ENCODE assay signal across 22 mouse cellular contexts in genomic region chr14:11934556-11934955, GRCm38 (mm10).
"Had no signal": no experiment of that assay in that cellular context is flagged by ENCODE, and none has a peak within 500 bp of the region (broad histone marks: within the 10 kb centered on the region; RNA-seq: fewer than 3 reads in every experiment).

No protein-coding gene starts in this region.

- DNase-seq: gastrocnemius, postnatal 14 days; gastrocnemius, postnatal 36 days; heart, adult 18-20 months; heart, postnatal 10 days; heart, postnatal 36 days; kidney, adult 11 months; kidney, adult 2 months; kidney, adult 9 months; kidney, postnatal 14 days; kidney, postnatal 36 days; layer of hippocampus, adult 9-11 months; layer of hippocampus, postnatal 36 days; left cerebral cortex, postnatal 4 days had no signal

- H3K27me3 ChIP-seq: hindbrain, embryonic 13.5 days; hindbrain, embryonic 15.5 days; kidney, embryonic 15.5 days; limb, embryonic 13.5 days; limb, embryonic 15.5 days; liver, embryonic 12.5 days had no signal

- H3K36me3 ChIP-seq: hindbrain, embryonic 13.5 days; hindbrain, embryonic 15.5 days; kidney, embryonic 15.5 days; limb, embryonic 13.5 days; limb, embryonic 15.5 days; liver, embryonic 12.5 days had no signal

- H3K9me3 ChIP-seq: hindbrain, embryonic 13.5 days; hindbrain, embryonic 15.5 days; kidney, embryonic 15.5 days; limb, embryonic 13.5 days; limb, embryonic 15.5 days; liver, embryonic 12.5 days had no signal

- H3K4me1 ChIP-seq: hindbrain, embryonic 15.5 days; limb, embryonic 15.5 days; liver, embryonic 12.5 days had no signal

- H3K4me3 ChIP-seq: hindbrain, embryonic 13.5 days; hindbrain, embryonic 15.5 days; kidney, embryonic 15.5 days; limb, embryonic 13.5 days; limb, embryonic 15.5 days; liver, embryonic 12.5 days had no signal

- H3K27ac ChIP-seq: hindbrain, embryonic 13.5 days; hindbrain, embryonic 15.5 days; hindbrain, postnatal 0 days; kidney, embryonic 15.5 days; kidney, postnatal 0 days; limb, embryonic 13.5 days; limb, embryonic 15.5 days; liver, embryonic 12.5 days; liver, embryonic 14.5 days had no signal
